Mouse (Mus musculus) hindbrain, embryonic 12.5 days (tissue): ENCODE measurements around the gene Pcare. TPM values are rescaled to one million over a fixed set of nuclear protein-coding genes. Genes with fewer than 3 reads are reported as not detected.
"Not testable (repeated sequence)": the region's sequence is repeated elsewhere in the genome, so short reads cannot be mapped to it uniquely, and the experiment has no call there.

Experiments
- ATAC-seq: fragments of 200-750 bp; cut with Nextera tagmentation; 2 replicates; pipeline ENCODE4 v1.8.0; 2017; ENCODE audit warnings: moderate TSS enrichment; ENCODE audit not compliant: low FRiP score
- H3K27ac ChIP-seq: fragments of 300-500 bp; sonication (generic); 2 replicates; pipeline ENCODE4 v1.5.1; 2016; ENCODE audit warnings: mild to moderate bottlenecking
- H3K27me3 ChIP-seq: fragments of 300-500 bp; sonication (generic); 2 replicates; pipeline ENCODE4 v1.6.1; 2016; ENCODE audit warnings: mild to moderate bottlenecking
- H3K36me3 ChIP-seq: fragments of 300-500 bp; sonication (generic); 2 replicates; pipeline ENCODE4 v1.6.1; 2016; ENCODE audit warnings: mild to moderate bottlenecking
- H3K4me1 ChIP-seq: fragments of 300-500 bp; sonication (generic); 2 replicates; pipeline ENCODE4 v1.6.1; 2016
- H3K4me2 ChIP-seq: fragments of 300-500 bp; sonication (generic); replicated peaks from 2 replicates; pipeline ENCODE4 v1.6.1; 2016; ENCODE audit warnings: mild to moderate bottlenecking
- H3K4me3 ChIP-seq: fragments of 300-500 bp; sonication (generic); 2 replicates; pipeline ENCODE4 v1.5.1; 2016; ENCODE audit warnings: mild to moderate bottlenecking
- H3K9ac ChIP-seq: fragments of 300-500 bp; sonication (generic); 2 replicates; pipeline ENCODE4 v1.6.1; 2016; ENCODE audit warnings: mild to moderate bottlenecking, moderate library complexity
- H3K9me3 ChIP-seq: fragments of 300-500 bp; sonication (generic); replicated peaks from 2 replicates; pipeline ENCODE4 v1.6.1; 2016; ENCODE audit warnings: mild to moderate bottlenecking
- WGBS: fragments of 180-500 bp; shearing (Covaris S2); methylation state at CpG from one replicate; pipeline ENCODE4 v1.1.7; 2016; 5-methylcytosine and 5-hydroxymethylcytosine counted together
- polyA plus RNA-seq: library from polyadenylated mRNA; unstranded; fragments of >200 nt; fragmentation: Nextera tagmentation; extraction: Ambion mirVana; gene quantifications from 2 replicates; pipeline ENCODE4 v1.2.1, GENCODE M21; 2016

Pcare gene
- polyA plus RNA-seq, 1 experiment from 2014 or later = not detected

- 77% methylated on average over 4 of the region's 4 CpGs for WGBS
- Histone ChIP-seq H3K36me3 (no peaks in the 10 kb centered on the region), H3K27ac (no peak overlapping the region), H3K4me1 (peaks cover 7% of the 10 kb centered on the region; the same call in 1 of the 2 replicates), H3K4me3 (no peak overlapping the region), H3K27me3 (no peaks in the 10 kb centered on the region), H3K4me2 (no peak overlapping the region), H3K9ac (no peak overlapping the region), H3K9me3 (0 out of 2 replicates have a peak, but pooled peaks cover 3% of the 10 kb centered on the region)
- ATAC-seq = no peak
These were observed 21.5 kb upstream of the Pcare start for GRCm38 (mm10) chr17:71774173-71774572.

DNA sequence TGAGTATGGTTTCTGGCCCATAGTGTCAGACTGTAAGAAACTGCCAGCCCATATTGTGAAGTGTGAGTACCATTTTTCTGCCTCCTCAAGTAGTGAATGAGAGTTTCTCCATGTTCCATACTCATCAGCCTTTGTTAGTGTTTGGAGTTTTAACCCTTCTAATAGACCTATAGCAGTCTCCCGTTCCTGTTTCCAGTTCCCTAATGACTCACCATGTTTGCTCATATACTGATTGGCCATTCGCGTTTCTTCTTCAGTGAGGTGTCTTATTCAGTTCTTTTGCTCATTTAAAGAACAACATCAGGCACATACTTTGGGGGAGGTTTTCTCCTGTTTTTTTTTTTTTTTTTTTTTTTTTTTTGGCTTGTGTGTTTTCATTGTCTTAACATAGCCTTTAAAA, 18.0 kb upstream of the Pcare start:
- ATAC-seq = no peak
- H3K36me3 ChIP-seq = no peaks in the 10 kb centered on the region

DNA sequence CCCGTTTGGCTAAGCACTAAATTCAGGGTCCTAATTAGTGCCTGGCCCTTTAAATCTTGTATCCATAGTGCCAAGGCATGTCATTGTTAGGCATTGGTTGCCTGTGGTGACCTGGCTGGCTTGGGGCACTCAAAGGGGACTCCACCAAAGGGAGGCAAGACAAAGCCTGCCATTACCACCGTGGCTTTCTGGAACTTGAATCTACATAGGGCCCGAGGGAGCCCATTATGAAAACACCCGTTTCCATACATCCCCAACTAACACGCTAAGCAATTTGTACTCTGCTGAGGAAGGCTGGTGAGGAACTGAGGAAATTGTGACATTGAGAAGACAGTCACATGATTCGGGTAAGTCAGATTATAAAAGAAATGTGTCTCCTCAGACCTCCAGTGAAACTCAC, 16.9 kb upstream of the Pcare start:
- ATAC-seq = peak; percentile 61
- Histone ChIP-seq H3K27ac (no peak overlapping the region), H3K27me3 (no peaks in the 10 kb centered on the region), H3K36me3 (no peaks in the 10 kb centered on the region), H3K4me3 (no peak overlapping the region), H3K9ac (no peak overlapping the region), H3K4me1 (peaks cover 10% of the 10 kb centered on the region; the same call in 1 of the 2 replicates), H3K9me3 (no peaks in the 10 kb centered on the region), H3K4me2 (0 out of 2 replicates have a peak overlapping the region, but pooled peaks have one; percentile 9)
- WGBS = 7% methylated on average over 6 of the region's 6 CpGs

More for the DNA sequence above, 18.0 kb upstream of the Pcare start:
- no peaks in the 10 kb centered on the region for H3K27me3 ChIP-seq
- no peak overlapping the region for H3K4me3 ChIP-seq
- 91% methylated on average over 3 of the region's 3 CpGs for WGBS
- H3K27ac ChIP-seq = no peak overlapping the region
- peaks cover 10% of the 10 kb centered on the region; the same call in 1 of the 2 replicates for H3K4me1 ChIP-seq
- H3K9me3 ChIP-seq = no peaks in the 10 kb centered on the region
- no peak overlapping the region for H3K4me2 ChIP-seq
- no peak overlapping the region for H3K9ac ChIP-seq

DNA sequence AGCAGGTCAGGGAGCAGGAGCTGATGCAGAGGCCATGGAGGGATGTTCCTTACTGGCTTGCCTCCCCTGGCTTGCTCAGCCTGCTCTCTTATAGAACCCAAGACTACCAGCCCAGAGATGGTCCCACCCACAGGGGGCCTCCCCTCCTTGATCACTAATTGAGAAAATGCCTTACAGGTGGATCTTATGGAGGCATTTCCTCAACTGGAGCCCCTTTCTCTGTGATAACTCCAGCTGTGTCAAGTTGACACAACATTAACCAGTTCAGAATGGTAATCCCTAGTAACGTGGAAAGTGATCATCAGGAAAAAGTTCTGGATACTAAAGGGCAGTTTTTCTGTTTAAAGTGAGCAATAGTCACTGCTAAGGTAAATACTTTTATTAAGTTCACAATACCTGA, 15.5 kb upstream of the Pcare start, which contains the start of gene Clip4:
Gene Clip4, plus strand, starts transcription at position 301 of the 400 bp plus-strand sequence.
- not testable (repeated sequence) for H3K4me1 ChIP-seq, H3K9me3 ChIP-seq, H3K27ac ChIP-seq, H3K27me3 ChIP-seq, ATAC-seq, H3K36me3 ChIP-seq, H3K9ac ChIP-seq, H3K4me3 ChIP-seq, H3K4me2 ChIP-seq
- WGBS = 73% methylated on average over 1 of the region's 1 CpGs

- H3K4me3 ChIP-seq = no peak overlapping the region
- H3K9ac ChIP-seq = no peak overlapping the region
- 73% methylated on average over 7 of the region's 7 CpGs for WGBS
- no peak overlapping the region for H3K27ac ChIP-seq
- H3K4me2 ChIP-seq = no peak overlapping the region
- no peaks in the 10 kb centered on the region for H3K27me3 ChIP-seq
- ATAC-seq = no peak
- no peaks in the 10 kb centered on the region for H3K4me1 ChIP-seq
- no peaks in the 10 kb centered on the region for H3K9me3 ChIP-seq
- H3K36me3 ChIP-seq = no peaks in the 10 kb centered on the region
These were observed 7.8 kb upstream of the Pcare start for GRCm38 (mm10) chr17:71760536-71760935.

DNA sequence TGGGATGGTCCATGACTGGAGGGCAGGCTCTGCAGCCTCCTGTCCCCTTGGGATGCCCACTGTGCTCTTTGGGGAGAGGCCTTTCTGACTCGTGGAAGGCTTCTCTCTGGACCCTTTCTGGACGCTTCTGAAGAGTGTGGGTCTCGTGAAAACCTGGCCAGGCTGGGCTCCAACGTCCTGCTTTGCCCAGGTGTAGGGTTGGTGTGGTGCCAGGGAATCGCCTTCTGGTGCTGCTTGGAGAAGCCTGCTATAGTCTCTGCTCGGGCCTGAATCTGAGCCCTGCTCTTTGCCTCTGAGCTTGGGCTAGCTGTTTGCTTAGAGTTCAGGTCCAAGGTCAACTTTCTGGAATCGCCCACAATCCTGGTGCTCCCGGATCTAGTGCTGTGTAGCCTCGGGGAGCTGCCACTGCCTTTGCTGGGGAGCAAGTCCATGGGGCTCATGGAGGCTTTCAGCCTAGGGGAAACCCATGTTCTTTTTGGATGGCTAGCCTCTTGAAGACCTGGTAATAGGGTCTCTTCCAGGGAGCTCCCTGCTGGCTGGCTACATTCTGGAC, 3.0 kb downstream of the Pcare start:
- 85% methylated on average over 9 of the region's 9 CpGs for WGBS
- Histone ChIP-seq H3K4me1 (peaks cover 2% of the 10 kb centered on the region), H3K27me3 (no peaks in the 10 kb centered on the region), H3K36me3 (no peaks in the 10 kb centered on the region), H3K27ac (no peak overlapping the region), H3K9ac (no peak overlapping the region), H3K4me2 (no peak overlapping the region), H3K4me3 (no peak overlapping the region), H3K9me3 (no peaks in the 10 kb centered on the region)
- no peak for ATAC-seq

- no peak overlapping the region for H3K9ac ChIP-seq
- H3K4me2 ChIP-seq = no peak overlapping the region
- no peak overlapping the region for H3K4me3 ChIP-seq
- H3K4me1 ChIP-seq = peaks cover 2% of the 10 kb centered on the region
- H3K9me3 ChIP-seq = no peaks in the 10 kb centered on the region
- 79% methylated on average over 8 of the region's 8 CpGs for WGBS
- H3K36me3 ChIP-seq = no peaks in the 10 kb centered on the region
- no peak for ATAC-seq
- H3K27ac ChIP-seq = no peak overlapping the region
- H3K27me3 ChIP-seq = no peaks in the 10 kb centered on the region
These were observed 5.1 kb downstream of the Pcare start for GRCm38 (mm10) chr17:71747561-71747960.

GRCm38 (mm10) chr17:71746114-71746513, 6.6 kb downstream of the Pcare start:
- no peaks in the 10 kb centered on the region for H3K9me3 ChIP-seq
- ATAC-seq = no peak
- WGBS = 78% methylated on average over 9 of the region's 9 CpGs

GRCm38 (mm10) chr17:71742935-71743334, 9.8 kb downstream of the Pcare start:
- 33% methylated on average over 5 of the region's 5 CpGs for WGBS
- Histone ChIP-seq H3K27me3 (no peaks in the 10 kb centered on the region), H3K36me3 (no peaks in the 10 kb centered on the region), H3K4me2 (no peak overlapping the region), H3K27ac (no peak overlapping the region), H3K9ac (no peak overlapping the region), H3K9me3 (no peaks in the 10 kb centered on the region), H3K4me1 (peaks cover 2% of the 10 kb centered on the region), H3K4me3 (no peak overlapping the region)
- ATAC-seq = no peak

More at GRCm38 (mm10) chr17:71746114-71746513, 6.6 kb downstream of the Pcare start:
- Histone ChIP-seq H3K27me3 (no peaks in the 10 kb centered on the region), H3K9ac (no peak overlapping the region), H3K4me3 (no peak overlapping the region), H3K27ac (no peak overlapping the region), H3K4me1 (peaks cover 2% of the 10 kb centered on the region), H3K36me3 (no peaks in the 10 kb centered on the region), H3K4me2 (no peak overlapping the region)

GRCm38 (mm10) chr17:71742156-71742555, 10.5 kb downstream of the Pcare start:
- H3K9ac ChIP-seq = no peak overlapping the region
- no peak overlapping the region for H3K27ac ChIP-seq
- H3K4me2 ChIP-seq = no peak overlapping the region
- WGBS = 82% methylated on average over 3 of the region's 3 CpGs
- no peak overlapping the region for H3K4me3 ChIP-seq
- no peak for ATAC-seq
- no peaks in the 10 kb centered on the region for H3K9me3 ChIP-seq
- H3K27me3 ChIP-seq = no peaks in the 10 kb centered on the region
- H3K4me1 ChIP-seq = peaks cover 2% of the 10 kb centered on the region
- H3K36me3 ChIP-seq = no peaks in the 10 kb centered on the region

- H3K4me3 ChIP-seq = no peak overlapping the region
- H3K36me3 ChIP-seq = no peaks in the 10 kb centered on the region
- H3K4me1 ChIP-seq = peaks cover 5% of the 10 kb centered on the region; the same call in 1 of the 2 replicates
- no peak overlapping the region for H3K9ac ChIP-seq
- no peak overlapping the region for H3K27ac ChIP-seq
- 0 out of 2 replicates have a peak, but pooled peaks cover 5% of the 10 kb centered on the region for H3K9me3 ChIP-seq
- H3K27me3 ChIP-seq = no peaks in the 10 kb centered on the region
- no peak for ATAC-seq
- H3K4me2 ChIP-seq = no peak overlapping the region
- 74% methylated on average over 3 of the region's 3 CpGs for WGBS
These were observed 16.3 kb downstream of the Pcare start for GRCm38 (mm10) chr17:71736442-71736841.

DNA sequence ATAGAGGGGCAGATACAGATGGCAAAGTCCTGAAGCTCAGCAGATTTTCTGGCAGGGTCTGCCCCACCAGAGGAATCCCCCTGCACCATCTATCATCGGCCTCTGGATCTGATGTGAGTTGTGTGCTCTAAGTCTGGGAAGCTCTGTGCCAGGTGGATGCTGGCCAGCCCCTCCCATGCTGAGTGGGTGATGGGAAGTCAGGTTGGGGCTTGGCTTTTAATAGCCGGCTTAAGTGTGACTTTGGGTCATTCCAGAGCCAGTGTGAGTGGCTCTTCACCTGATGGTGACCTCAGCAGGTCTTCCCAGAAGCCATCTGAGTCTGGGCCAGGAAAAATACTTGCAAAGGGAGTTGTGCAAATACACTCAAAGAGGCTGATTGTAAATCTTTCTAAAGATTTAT, 22.0 kb downstream of the Pcare start:
- no peaks in the 10 kb centered on the region for H3K36me3 ChIP-seq
- no peaks in the 10 kb centered on the region for H3K27me3 ChIP-seq
- no peaks in the 10 kb centered on the region for H3K4me1 ChIP-seq
- H3K27ac ChIP-seq = no peak overlapping the region
- H3K9ac ChIP-seq = no peak overlapping the region
- H3K4me3 ChIP-seq = no peak overlapping the region
- no peak for ATAC-seq
- 88% methylated on average over 2 of the region's 2 CpGs for WGBS
- H3K9me3 ChIP-seq = 0 out of 2 replicates have a peak, but pooled peaks cover 5% of the 10 kb centered on the region
- H3K4me2 ChIP-seq = no peak overlapping the region

DNA sequence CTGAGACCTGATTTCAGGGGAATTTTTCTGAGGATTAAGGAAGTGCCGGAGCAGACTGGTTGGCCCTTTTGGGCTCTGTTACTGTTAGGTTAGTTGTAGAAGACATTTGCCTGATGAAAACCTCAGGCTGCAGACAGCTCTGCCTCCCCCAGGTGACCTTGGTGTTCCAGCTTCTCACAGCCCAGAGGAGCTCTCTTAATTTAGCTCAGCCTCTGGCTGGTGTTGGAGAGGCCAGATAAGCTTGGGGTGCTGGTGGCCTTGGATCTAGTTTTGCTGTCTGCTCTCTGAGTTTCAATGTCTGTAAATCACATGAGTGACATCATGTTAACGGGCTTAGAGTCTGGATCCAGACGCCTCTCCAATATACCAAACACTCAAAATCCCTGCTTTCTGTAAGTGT, 31.7 kb downstream of the Pcare start:
- 87% methylated on average over 3 of the region's 3 CpGs for WGBS
- Histone ChIP-seq H3K36me3 (no peaks in the 10 kb centered on the region), H3K4me3 (no peak overlapping the region), H3K9me3 (no peaks in the 10 kb centered on the region), H3K27me3 (no peaks in the 10 kb centered on the region), H3K27ac (no peak overlapping the region), H3K9ac (no peak overlapping the region), H3K4me1 (no peaks in the 10 kb centered on the region), H3K4me2 (no peak overlapping the region)
- no peak for ATAC-seq
